Mouse (Mus musculus) thymus, postnatal 4 days (tissue): ENCODE results near the gene E130114P18Rik.

Experiments
- DNase-seq: peaks from one replicate; pipeline ENCODE4 v3.0.0; 2021

Gene E130114P18Rik

DNA sequence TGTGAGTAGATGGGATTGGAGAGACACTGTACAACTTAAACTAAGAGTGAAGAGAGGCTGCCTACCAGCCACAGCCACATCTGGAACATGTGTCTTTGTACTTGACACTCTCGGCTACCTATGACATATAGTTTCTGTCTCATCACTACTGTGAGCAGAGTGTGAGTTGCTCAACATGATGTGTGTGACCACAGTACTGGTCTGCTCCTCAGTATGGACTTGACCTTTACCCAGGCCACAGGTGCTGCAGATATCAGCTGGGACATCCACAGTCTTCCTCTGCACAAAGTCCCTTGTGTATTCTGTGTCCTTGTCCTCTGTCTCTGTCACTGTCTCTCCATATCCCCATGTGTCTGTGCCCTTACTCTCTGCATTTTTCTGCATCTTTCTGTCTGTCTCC, 141.3 kb downstream of the E130114P18Rik start:
- DNase-seq = no peak

DNA sequence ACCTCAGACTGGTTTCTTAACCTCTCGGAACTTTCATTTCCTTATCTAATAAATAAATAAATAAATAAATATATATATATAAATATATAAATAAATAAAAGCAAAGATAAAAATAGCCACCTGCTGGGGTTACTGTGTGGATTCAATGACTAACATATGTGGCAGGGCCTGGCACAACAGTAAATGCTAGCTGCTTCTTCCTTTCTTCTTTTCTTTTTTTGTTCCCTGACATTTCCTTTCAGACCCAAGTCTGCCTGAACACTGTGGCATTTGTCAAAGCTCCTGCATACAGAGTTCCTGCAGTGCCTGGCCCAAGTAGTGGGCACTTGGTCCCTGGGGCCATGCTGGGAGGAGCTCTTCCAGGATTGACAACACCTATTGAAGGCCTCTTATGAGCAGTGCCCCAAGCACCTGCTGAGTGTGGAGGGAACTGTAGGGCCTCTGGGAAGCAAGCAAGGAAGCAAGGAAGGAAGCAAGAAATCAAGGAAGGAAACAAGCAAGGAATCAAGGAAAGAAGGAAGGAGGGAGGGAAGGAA, 142.1 kb downstream of the E130114P18Rik start:
- no peak for DNase-seq

DNA sequence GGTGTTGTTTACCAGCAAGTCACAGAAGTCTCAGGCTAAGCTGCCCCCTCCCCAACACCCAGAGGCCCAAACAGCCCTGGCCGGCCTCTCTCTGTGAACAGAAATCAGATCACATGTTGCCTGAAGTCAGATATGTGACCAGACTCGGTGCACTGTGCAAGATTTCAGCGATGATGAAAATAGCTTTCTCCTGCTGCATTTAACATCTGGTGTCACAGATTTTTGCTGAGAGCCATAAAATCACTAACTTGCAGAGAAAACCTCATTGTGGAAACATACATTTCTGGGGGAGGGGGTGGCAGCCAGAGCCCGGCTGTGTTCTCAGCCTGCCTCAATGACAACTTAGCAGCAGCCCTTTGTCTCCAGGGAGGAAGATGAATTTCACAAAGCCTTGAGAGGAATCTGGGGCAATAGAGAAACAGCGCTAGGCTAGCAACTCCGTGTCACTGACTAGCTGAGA, 142.6 kb downstream of the E130114P18Rik start:
- no peak for DNase-seq

DNA sequence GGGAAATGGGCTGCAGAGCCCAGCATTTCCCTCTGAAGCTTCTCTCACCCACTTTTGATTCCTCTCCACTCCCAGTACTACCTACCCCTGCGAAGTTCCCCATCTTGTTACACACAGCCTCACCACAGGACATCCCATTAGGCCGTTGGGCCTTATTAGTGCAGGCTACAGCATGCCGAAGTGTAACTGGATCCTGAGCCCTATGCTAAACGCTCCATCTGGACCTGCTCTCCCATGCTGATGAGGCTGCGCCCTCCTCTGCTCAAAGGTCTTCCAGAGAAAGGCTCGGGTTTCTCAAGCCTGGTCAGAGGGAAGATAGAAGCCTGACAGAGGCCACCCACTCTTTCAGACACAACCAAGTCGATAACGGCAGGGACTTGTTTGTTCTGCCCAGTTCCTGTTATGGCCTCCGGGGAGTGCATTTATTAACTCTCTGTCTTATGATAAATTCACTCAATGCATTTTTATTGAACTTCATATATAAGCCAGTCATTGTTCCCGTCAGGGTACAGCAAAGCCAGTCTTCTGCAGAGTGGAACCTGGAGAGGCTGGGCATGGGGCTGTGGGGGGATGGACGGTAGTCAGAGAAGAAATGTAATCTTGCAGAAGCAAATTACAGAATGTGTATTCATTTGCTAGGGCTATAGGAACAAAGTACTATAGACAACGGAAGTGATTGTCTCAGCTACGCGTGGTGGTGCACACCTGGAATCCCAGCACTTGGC, 148.8 kb downstream of the E130114P18Rik start:
- DNase-seq = no peak

DNA sequence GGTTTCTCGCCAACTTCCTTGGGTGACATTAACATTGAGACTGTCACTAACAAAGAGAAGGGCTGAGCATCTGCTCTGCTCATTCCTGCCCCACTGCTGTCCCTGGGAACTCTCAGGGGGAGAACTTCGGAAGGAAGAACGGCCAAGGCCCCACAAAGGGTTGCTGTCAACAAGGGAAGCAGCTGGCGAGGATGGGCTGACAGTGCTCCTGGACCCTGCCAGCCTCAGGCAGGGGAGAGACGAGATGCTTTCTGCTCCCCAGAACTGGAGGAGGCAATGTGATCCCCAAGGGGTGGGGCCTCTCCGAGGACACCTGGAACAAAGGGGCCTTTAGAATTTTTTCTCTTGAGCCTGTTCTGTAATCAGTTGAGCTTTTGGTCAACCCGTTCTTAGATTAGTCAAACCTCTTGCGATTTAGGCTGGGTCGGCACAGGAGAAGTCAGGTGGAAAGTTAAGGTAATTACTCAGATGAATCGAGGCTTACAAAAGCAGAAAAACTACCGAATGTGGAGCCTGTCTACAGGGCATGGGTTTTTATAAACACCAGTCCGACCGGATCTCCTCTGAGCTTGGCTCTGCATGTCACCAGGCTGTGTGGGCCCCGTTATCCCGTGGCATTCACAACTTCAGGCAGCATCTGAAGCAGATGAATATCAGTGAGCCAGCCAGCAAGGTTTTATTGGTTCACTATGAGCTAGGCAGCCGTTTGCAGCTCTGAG, 151.7 kb downstream of the E130114P18Rik start:
- no peak for DNase-seq

DNA sequence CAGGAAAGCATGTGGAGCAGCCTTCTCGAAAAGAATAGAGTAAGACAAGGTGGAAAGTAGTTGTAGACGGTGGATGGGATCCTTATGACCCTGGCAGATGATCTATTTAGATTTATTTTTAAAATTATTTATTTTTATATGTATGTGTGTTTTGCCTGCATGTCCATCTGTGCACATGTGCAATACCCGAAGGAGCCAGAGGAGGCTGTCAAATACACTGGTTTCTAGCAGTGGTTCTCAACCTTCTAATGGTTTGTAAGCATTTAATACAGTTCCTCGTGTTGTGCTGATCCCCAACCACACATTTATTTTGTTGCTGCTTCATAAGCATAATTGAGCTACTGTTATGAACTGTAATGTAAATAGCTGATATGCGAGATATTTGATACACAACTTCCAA, 154.7 kb downstream of the E130114P18Rik start:
- peak; percentile 48 for DNase-seq

DNA sequence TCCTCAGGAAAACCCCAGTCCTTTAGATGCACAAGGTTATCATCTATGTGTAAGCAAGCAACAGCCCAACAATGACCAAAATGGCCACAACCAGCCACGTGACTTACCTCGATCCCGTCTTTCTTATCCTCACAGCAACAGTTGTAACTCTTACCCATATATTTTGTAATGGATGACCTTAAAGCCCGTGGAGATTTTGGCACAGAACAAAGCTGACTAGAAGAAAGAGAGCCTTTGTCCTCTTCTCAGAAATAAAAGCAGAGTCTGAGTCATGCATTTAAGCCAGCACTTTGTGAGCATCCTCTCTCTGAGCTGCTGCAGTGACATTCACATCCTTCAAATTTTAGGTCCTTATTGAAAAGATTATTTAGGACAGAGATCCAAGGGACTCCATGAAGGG, 156.1 kb downstream of the E130114P18Rik start:
- no peak for DNase-seq

DNA sequence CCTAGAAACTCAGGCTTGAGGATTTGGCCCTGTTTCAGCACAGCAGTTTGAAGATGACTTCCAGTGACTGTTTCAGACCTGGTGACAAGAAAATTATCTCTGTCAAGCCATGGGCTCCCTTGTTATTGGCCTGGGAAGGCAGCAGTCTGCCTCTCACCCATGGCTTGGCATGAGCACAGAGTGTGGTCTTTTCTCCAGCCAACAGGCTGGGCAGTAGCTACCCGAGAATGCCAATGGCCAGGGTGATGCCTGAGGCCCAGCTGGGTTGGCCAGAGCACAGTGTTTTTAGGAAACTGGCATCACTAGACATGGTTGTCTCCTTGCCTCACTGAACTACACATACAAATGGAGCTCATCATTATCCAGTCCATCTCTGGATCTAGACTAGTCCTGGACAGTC, 157.5 kb downstream of the E130114P18Rik start:
- DNase-seq = no peak

DNA sequence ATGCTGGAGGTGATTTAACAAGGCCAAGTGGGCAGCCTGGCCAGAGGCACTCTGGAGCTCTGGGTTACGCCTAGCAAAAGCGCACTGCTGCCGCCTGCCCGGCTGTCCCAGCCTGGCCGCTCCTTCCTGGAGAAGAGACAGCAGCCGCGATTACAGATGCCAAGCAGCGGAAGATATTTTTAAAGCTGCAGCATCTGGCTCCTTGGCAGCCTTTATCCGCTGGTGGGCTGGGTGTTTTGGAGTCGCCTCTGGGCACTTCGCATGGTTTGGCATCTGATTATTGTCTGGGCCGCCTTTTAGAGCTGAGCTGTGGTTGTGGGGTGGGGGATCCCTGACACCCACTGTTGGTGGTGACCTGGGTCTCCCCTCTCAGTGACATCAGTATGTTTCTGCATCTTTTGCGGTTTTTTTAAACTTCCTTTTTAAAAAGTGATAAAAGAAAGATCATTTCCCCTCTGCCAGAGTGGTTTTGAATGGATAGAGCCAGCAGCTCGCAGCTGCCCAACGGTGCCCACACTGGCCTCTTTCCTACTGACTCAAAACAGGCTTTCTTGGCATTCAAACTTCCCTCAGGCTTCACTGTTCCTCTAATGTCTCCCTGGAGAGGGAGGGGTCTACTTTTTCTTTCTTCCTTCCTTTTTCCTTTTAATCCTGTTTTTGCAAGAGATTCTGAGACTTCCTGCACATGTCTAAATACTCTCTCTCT, 159.1 kb downstream of the E130114P18Rik start:
- peak; percentile 20 for DNase-seq

DNA sequence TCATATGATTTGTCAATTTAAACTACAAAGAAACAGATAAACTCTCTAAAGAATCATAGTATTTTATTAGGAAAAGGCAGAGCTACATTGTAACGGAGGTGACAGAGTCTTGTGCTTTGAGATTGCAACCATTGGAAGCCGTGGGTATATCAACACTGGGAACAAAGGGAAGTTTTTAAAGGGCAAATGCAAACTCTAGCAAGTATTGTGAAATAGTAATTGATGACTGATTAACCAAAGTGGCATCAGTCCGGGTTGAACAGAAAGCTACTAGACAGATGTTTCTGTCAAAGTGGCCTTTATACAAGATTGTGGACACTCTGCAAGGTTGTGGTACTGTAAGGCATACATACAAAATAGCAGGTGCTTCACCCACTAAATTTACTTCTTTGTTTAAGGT, 162.8 kb downstream of the E130114P18Rik start:
- DNase-seq = no peak

DNA sequence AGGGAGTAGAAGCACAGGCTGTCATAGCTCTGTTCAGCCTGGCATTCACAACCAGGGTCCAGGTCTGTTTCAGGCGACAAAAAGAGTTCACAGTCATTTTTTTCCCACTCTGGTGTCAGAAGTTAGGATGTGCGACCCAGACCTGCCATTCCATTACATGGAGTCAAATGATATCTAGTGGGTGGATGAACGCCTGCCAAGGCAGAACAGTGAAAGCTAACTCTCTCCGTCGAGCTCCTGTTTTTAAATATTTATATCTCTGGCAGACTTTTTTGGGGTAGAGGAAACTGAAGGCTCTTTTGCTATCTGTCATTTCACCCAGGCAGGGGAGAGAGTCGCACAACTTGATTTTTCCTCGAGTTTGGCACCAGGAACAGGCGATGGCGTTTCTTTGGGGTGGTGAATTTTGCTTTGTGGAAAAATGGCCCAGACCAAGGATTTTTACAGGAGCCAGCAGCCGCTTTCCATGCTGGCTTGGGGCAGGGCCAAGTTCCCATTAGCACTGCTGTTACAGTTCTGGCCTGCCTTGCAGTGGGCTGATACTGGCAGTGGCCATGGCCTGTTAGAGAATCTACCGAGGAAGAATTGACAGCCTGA, 166.5 kb downstream of the E130114P18Rik start:
- DNase-seq = no peak

DNA sequence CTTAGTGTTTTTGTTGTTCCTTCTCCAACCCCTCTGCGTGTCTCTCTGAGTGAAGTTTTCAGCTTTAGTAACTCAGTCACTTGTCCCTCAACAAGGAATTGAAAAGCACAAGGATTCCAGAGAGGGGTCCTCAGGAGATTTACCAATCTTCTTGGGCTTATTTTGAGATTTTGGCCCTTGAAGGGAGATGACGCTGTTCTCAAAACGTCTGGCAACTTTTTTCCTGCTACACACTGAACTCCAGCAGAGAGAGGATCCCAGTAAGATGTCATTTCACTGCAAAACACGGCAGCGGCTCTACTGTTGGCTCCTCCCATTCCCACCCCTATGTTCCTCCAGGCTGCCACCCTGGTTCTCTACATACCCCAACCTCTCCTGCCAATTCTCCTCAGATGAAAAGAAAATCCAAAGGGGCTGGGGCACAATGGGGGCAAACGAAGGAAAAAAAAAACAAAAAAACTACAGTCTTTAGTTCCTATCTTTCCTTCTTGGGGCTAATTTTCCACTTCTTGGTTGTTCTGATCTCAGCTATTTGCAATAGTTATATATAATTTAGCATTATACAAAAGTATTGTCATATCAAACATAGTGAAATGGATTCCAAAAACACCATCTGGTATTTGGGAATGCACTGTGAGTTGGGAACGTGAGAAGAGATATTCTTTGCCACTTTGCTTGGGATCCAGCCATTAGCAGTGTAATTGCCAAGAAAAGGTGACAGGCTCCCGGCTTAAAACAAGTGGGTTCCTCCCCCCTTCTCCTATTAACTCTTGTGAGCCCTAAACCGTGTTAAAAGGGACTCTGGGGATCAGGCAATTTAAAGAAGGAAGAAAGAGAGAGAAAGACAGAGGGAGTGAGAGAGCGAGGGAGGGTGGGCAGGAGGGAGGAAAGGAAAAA, 167.8 kb downstream of the E130114P18Rik start:
- no peak for DNase-seq

DNA sequence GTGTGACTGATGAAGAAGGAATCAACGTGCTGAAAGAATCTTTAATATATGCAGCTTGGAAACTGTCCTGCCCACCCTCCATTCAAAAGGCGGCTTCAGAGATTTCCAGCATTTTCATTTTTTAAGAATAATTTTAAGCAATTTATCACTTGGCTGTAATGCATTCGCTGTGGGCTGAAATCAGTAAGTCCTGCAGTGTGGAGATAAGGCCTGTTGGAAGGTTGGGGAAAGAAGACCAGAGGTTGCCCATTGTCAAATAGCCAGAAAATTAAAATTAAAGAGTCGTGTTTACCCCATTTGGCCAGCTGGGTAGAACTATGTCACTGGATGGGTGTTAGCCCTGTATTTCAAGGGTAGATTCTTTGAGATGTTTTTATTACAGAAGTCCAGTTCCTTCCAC, 168.5 kb downstream of the E130114P18Rik start:
- no peak for DNase-seq

DNA sequence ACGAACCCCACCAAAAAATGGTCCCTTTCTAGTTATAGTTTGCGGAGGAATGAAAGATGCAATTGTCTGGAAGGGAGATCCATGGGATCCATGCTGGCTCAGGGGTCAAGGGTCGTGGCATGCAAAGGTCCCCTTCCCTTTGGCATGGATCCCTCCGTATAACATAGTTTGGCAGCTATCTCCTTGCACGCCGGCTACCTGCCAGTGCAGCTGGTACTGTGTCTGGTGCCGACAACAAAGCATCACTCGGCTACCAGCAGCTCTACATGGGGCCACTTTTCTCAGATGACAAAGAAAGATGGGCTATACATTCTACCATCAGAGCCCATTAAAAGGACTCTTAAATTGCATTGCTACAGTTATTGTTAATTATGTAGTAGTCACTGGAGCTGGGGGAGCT, 169.2 kb downstream of the E130114P18Rik start:
- DNase-seq = no peak

DNA sequence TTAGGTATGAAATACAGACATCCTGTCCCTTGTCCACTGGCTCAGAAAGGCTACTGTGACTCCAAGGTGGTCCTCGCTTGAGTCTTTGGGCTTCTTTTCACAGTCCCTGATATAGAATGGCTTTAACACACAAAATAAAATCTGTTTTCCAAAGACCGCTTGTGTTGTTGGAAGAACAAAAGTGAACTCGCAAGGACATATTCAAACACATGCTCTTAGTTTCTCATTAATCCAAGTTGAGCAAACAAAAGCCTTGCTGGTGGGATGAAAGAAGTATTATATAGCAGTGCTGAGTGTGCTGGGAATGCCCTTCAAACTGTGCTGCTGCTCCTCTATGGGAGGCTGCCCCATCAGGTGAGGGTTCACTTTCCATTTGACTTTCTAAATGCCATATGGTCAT, 169.7 kb downstream of the E130114P18Rik start:
- no peak for DNase-seq

DNA sequence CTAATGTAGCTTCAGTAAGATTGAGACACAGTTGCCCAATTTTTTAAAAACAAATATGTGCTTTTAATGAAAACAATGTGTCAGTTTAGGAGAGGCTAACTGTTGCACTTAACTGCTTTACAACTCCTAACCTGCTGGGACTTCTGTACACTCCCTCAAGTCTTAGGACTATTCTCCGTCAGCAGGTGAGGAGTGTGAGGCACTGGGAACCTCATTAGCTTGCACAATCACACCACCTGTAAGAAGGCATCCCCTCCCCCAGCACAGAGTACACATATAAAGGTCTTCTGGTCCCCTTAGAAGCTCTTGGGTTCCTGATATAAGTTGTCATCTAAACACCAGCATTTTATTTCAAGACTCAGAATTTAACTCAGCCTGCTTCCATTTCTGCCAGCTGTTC, 170.7 kb downstream of the E130114P18Rik start:
- DNase-seq = no peak

DNA sequence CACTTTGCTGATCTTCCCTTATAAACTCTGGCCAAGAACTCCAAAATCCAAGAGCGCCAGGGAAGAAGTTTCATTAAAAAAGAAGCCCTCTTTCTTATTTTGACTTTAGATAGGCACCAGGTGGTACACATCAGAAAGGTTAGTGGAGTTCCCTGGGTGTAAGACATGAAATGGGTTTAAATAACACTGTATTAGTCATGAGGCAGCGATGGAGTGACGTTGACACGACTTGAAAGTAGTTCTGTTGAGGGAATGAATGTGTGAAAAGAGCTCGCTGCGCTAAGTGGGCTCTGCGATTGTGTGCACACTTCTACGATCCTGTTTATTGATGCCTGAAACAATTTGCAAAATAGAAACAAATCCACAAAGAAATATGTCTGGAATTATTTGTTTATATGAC, 171.4 kb downstream of the E130114P18Rik start:
- DNase-seq = no peak

DNA sequence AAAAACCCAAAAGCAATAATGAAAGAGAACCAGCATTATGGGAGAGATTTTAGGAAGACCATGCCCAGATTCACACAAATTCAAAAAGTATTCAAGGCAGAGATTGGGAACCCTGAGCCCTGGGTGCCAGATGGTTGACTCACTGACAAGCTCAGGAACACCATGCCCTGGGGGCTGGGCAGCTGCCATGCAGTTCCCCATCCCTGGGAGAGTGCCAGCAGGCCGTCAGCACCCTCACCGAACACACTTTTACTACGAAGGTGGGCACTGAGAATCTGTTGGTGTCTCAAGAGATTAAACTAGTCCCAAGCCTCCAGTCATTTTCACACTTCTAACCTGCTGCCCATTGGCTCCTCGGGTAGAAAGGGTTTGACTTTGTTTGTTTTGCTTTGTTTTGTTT, 175.3 kb downstream of the E130114P18Rik start:
- DNase-seq = no peak

DNA sequence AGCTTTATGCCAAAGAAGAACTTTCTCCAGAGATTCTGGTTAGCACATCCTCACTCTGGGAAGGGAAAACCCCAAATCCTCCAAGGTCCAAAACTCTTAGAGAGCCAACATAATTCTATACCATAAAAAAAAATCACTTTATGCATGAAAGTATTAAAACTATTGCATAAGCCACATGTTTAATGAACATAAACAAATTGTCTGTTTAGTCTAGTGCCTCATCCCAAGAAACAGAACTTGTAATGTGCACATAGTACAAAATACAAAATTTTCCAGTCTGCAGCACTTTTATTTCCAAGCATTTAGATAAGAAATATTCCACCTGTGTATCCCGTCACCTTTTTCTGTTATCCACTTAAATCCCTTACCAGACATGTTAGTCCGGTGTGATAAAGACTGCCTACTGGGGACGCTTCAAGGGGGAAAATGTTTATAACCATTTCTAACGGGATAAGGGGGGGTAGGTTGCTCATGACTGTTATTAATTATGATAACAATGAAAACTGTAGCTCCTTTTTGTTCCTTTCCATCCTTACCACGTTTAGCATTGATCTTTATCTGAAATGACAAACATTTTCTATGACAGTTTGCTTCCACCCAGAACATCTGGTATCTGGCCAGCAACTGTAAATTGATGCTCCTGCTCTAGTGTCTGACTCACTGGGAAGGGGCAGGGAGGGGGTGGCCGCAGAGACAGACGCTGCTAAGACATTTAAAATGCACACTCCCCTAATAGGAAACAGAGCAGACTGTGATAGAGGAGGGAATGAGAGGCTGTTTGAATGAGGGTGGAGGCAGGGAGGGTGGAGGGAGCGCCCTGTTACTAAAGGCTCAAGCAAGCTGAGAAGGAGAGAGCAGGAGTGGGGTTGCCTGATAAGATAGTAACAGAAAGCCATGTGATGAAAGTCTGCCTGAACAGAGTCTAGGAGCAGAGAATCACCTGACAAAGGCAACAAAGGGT, 176.7 kb downstream of the E130114P18Rik start:
- no peak for DNase-seq

DNA sequence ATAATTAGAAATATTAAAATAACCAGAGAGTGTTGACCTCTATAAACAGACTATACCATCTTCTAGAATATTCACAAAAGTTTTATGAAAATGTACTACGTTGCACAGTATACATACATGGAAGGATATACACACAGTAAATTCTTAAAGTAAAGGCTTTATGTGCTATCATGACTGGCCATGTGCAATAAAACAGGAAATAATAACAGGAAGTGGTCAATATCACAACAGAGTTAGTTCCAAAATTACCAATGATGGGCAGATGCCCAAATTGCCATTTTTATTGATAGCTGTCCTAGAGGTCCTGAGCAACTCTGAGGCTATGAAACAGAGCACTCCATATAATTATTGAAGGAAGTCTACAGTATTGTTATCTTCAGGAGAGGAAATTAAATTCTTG, 180.4 kb downstream of the E130114P18Rik start:
- no peak for DNase-seq

DNA sequence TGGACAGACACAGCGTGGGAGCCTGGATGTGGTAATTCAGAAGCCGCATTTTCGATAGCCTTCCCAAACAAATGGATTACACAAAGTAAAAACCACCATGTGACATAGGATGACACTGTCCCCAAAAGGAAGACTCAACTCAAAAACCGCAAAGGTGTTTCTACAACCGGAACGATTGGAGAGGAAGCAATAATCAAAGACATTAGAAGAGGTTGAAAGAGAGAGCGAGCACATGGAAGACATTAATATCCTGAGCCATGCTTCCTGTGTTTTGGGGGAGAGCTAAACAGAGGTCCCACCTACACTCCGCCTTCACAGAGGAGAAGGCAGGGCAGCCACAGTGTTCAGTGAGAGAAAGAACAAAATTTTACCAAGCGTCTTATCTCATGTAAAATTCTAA, 181.5 kb downstream of the E130114P18Rik start:
- DNase-seq = no peak
